Mouse (Mus musculus) embryonic facial prominence, embryonic 13.5 days (tissue): ENCODE results near the gene 4933416C03Rik. TPM values are rescaled to one million over a fixed set of nuclear protein-coding genes. Genes with fewer than 3 reads are reported as not detected.

ENCODE experiments used
- ATAC-seq: fragments of 200-750 bp; cut with Nextera tagmentation; 2 replicates; pipeline ENCODE4 v1.8.0; 2017; ENCODE audit warnings: low read depth; ENCODE audit not compliant: insufficient number of reproducible peaks, insufficient read depth, low FRiP score, low TSS enrichment
- H3K27ac ChIP-seq: fragments of 300-500 bp; sonication (generic); 2 replicates; pipeline ENCODE4 v1.5.1; 2015; ENCODE audit warnings: moderate library complexity, mild to moderate bottlenecking, inconsistent platforms
- H3K27me3 ChIP-seq: fragments of 300-500 bp; sonication (generic); 2 replicates; pipeline ENCODE4 v1.6.1; 2015; ENCODE audit warnings: mild to moderate bottlenecking, inconsistent platforms
- H3K36me3 ChIP-seq: fragments of 300-500 bp; sonication (generic); 2 replicates; pipeline ENCODE4 v1.6.1; 2015; ENCODE audit warnings: mild to moderate bottlenecking, inconsistent platforms
- H3K4me1 ChIP-seq: fragments of 300-500 bp; sonication (generic); 2 replicates; pipeline ENCODE4 v1.6.1; 2015; ENCODE audit warnings: inconsistent platforms
- H3K4me2 ChIP-seq: fragments of 300-500 bp; sonication (generic); 2 replicates; pipeline ENCODE4 v1.6.1; 2015; ENCODE audit warnings: moderate library complexity, mild to moderate bottlenecking, inconsistent platforms
- H3K4me3 ChIP-seq: fragments of 300-500 bp; sonication (generic); 2 replicates; pipeline ENCODE4 v1.5.1; 2015; ENCODE audit warnings: mild to moderate bottlenecking, inconsistent platforms
- H3K9ac ChIP-seq: fragments of 300-500 bp; sonication (generic); 2 replicates; pipeline ENCODE4 v1.6.1; 2015; ENCODE audit warnings: mild to moderate bottlenecking, inconsistent platforms
- H3K9me3 ChIP-seq: fragments of 300-500 bp; sonication (generic); 2 replicates; pipeline ENCODE4 v1.6.1; 2016; ENCODE audit warnings: inconsistent platforms
- WGBS: fragments of 180-500 bp; shearing (Covaris S2); methylation state at CpG from one replicate; pipeline ENCODE4 v1.1.7; 2015; ENCODE audit warnings: mixed read lengths; 5-methylcytosine and 5-hydroxymethylcytosine counted together
- polyA plus RNA-seq: library from polyadenylated mRNA; unstranded; fragments of >200 nt; fragmentation: Nextera tagmentation; extraction: Ambion mirVana; gene quantifications from 2 replicates; pipeline ENCODE4 v1.2.1, GENCODE M21; 2015

The 4933416C03Rik gene
- polyA plus RNA-seq, 1 experiment from 2014 or later = not detected

DNA sequence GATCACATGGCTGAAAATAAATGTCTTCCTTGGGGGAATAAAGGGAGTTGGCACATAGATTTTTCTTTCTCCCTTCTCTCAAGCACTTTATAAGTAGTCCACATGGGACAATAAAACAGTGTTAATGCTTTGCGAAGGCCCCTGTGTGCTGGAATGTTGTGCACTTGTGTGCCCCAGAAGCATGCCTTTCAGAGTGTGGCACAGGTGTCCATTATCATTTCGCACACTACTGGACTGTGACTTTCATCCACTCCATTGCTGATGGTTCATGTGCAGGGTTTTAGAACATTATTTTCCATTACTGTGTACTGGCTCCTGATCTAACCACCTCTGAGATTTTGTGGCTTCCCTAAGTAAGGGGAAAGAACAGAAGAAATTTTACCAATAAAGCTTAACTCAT is 10.1 kb upstream of the 4933416C03Rik start:
- no peaks in the 10 kb centered on the region for H3K9me3 ChIP-seq
- H3K4me3 ChIP-seq = no peak overlapping the region
- no peaks in the 10 kb centered on the region for H3K36me3 ChIP-seq
- ATAC-seq = no peak
- 82% methylated on average over 2 of the region's 2 CpGs for WGBS
- no peaks in the 10 kb centered on the region for H3K27me3 ChIP-seq
- H3K9ac ChIP-seq = no peak overlapping the region
- no peak overlapping the region for H3K27ac ChIP-seq
- no peak overlapping the region for H3K4me2 ChIP-seq
- no peaks in the 10 kb centered on the region for H3K4me1 ChIP-seq

DNA sequence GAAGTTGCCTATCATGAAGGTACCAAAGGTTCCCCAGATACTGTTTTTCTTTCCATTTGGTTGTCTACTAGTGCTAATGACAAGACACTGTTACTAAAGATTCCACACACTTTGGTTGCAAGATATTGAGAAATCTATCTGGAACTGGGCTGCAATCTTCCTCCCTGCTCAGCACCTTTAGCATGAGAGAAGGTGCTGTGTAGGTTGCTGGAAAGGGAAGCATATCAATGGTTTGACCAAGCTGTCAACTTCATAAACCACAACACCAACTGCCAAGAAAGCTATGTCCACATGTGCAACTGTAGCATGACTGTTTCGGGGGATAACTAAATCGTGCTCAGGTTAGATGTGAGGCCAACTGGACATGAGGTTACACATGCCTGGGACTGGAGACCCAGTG is 7.7 kb upstream of the 4933416C03Rik start:
- Histone ChIP-seq H3K4me1 (no peaks in the 10 kb centered on the region), H3K4me3 (no peak overlapping the region), H3K4me2 (no peak overlapping the region), H3K9ac (no peak overlapping the region), H3K9me3 (no peaks in the 10 kb centered on the region), H3K27me3 (no peaks in the 10 kb centered on the region), H3K27ac (no peak overlapping the region), H3K36me3 (no peaks in the 10 kb centered on the region)
- ATAC-seq = no peak
- 88% methylated on average over 2 of the region's 2 CpGs for WGBS

DNA sequence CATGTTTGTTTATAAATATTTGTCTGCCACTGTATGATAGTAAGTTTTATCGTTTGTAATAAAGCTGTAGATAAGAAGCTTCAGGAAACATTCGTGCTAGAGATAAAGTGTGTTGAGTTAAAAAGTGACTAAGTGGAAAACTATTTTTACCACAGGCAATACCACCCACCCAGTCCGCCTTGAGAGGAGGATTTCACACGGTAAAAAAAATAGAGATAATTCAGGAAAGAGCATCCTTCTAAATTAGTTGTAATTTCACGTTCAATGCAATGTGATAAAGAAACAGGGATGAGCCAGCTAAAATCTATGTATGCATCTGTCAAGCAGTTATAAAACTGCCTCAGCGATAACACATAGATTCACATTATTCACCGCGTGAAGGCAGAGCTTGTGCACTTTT is 3.3 kb upstream of the 4933416C03Rik start:
- ATAC-seq = no peak
- Histone ChIP-seq H3K9ac (no peak overlapping the region), H3K4me3 (no peak overlapping the region), H3K27me3 (no peaks in the 10 kb centered on the region), H3K27ac (no peak overlapping the region), H3K9me3 (no peaks in the 10 kb centered on the region; the same call in 1 of the 2 replicates), H3K4me1 (no peaks in the 10 kb centered on the region), H3K4me2 (no peak overlapping the region), H3K36me3 (no peaks in the 10 kb centered on the region)
- WGBS = 85% methylated on average over 8 of the region's 8 CpGs

DNA sequence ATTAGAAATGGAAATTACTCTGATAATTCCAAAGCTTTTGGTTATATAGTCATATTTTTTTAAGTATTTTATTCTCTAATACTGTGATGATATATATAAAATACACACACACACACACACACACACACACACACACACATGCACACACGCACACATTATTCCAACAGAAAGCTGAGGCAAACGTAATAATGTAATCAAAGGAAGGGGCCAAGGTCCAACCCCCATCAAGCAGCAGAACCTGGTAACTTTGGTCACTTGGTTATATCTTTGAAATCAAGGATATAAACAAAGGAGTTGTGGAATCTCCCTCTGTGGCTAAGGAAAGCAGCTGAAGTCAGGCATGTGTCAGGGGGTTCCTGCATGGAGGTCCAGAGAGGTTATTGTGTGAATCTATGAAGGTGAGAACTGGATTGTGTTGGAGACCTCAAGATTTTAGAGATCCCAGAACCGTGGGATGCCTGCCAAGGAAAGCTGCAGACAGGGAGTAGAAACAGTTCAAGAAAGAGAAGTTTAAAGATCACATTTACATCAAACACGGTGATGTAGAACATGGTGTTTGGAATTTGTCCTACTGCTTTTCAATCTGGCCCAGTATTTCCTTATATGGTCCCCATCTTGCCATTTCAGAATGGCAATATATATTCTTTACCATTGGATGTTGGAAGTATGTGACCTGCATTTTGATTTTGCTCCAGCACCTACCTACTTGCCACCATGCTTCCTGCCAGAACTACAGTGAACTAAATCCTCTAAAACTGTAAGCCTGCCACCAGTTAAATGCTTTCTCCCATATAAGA is 2.4 kb upstream of the 4933416C03Rik start:
- Histone ChIP-seq H3K27ac (no peak overlapping the region), H3K36me3 (no peaks in the 10 kb centered on the region), H3K4me2 (no peak overlapping the region), H3K4me3 (no peak overlapping the region), H3K9ac (no peak overlapping the region), H3K27me3 (no peaks in the 10 kb centered on the region), H3K4me1 (no peaks in the 10 kb centered on the region), H3K9me3 (no peaks in the 10 kb centered on the region; the same call in 1 of the 2 replicates)
- no peak for ATAC-seq
- WGBS = 77% methylated on average over 4 of the region's 4 CpGs

DNA sequence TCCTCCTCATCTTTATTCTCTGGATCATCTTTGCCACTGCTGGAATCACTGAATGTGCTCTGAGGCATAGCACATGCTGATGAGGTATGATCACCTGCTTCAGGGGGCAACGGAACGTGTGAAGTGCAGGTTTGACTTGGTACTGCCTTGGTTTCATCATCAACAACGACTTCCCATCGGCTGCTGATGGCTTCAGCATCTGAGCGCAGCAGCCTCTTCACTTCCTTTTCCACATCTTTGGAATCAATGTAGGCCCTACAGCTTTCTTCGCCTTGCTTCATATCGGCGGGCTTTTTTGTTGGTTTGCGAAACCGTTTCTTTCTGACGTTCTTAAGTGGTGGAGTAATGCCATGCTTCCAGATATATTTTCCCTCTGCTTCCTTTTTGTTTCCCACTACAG is 849 bp downstream of the 4933416C03Rik start:
- Histone ChIP-seq H3K9ac (no peak overlapping the region), H3K36me3 (no peaks in the 10 kb centered on the region), H3K27ac (no peak overlapping the region), H3K4me3 (no peak overlapping the region), H3K4me2 (no peak overlapping the region), H3K27me3 (no peaks in the 10 kb centered on the region), H3K9me3 (no peaks in the 10 kb centered on the region; the same call in 1 of the 2 replicates), H3K4me1 (0 out of 2 replicates have a peak, but pooled peaks cover 4% of the 10 kb centered on the region)
- WGBS = 95% methylated on average over 11 of the region's 11 CpGs
- ATAC-seq = no peak

DNA sequence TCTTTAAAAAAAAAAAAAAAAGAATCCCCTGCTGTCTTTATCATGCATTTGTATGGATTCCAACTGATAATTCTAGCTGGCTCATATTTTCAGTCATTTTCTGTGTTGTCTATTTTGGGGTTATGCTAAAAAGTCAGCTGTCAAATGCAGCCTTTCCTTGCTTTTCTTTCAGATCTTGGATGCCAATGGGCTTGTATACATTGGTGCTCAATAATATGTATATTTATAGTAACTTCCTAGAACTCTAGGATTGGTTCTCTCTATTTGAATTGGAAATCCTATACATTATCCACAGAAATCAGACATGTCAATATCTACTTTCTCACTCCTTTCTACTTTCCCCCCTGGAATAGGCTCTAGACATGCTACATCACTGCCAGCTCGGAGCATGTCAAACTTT is 5.0 kb downstream of the 4933416C03Rik start:
- WGBS = 85% methylated on average over 1 of the region's 1 CpGs
- Histone ChIP-seq H3K27ac (no peak overlapping the region), H3K9ac (no peak overlapping the region), H3K4me1 (0 out of 2 replicates have a peak, but pooled peaks cover 8% of the 10 kb centered on the region), H3K4me3 (no peak overlapping the region), H3K9me3 (no peaks in the 10 kb centered on the region), H3K27me3 (no peaks in the 10 kb centered on the region), H3K36me3 (no peaks in the 10 kb centered on the region), H3K4me2 (no peak overlapping the region)
- ATAC-seq = no peak

DNA sequence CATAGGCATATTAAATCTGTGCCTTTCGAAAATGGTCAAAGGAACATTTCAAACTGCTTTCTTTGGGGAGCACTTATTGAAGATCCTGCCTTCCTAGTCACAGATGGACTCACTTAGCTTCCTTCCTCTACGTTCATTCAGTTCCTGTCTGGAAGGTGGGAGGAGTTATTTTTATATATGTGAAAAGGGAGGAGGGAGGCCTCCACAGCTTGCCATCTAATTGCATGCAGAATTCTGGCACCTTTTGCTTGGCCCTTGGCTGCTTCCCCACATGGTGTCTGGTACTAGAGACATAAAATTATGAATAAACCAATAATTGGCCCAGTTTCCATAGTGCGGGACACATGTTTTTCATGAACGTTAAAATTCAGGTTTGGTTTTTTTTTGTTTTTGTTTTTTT is 5.5 kb downstream of the 4933416C03Rik start:
- Histone ChIP-seq H3K4me3 (no peak overlapping the region), H3K4me2 (no peak overlapping the region), H3K9me3 (no peaks in the 10 kb centered on the region), H3K27me3 (no peaks in the 10 kb centered on the region), H3K9ac (no peak overlapping the region), H3K27ac (no peak overlapping the region), H3K36me3 (no peaks in the 10 kb centered on the region), H3K4me1 (0 out of 2 replicates have a peak, but pooled peaks cover 8% of the 10 kb centered on the region)
- whole genome bisulfite sequencing = 42% methylated on average over 4 of the region's 4 CpGs
- no peak for ATAC-seq

DNA sequence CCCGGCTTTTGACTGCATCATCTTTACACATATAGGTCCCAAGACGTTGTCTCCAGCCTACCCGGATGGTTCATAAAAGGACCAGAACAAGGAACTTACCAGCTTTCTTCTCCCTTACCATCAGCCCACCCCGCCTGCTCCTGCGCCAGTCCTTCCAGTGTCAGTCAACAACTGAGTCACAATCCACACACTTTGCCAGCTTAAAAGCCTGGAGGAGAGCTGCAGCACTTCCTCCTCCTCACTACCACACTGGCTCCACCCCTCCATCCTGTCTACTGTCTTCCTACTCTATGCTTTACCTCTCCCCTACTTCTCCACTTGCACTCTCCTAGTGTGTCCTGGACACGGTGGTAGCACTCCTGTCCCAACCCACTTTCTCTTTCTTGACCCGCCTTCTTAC is 15.2 kb downstream of the 4933416C03Rik start:
- WGBS = 89% methylated on average over 7 of the region's 7 CpGs
- ATAC-seq = no peak

DNA sequence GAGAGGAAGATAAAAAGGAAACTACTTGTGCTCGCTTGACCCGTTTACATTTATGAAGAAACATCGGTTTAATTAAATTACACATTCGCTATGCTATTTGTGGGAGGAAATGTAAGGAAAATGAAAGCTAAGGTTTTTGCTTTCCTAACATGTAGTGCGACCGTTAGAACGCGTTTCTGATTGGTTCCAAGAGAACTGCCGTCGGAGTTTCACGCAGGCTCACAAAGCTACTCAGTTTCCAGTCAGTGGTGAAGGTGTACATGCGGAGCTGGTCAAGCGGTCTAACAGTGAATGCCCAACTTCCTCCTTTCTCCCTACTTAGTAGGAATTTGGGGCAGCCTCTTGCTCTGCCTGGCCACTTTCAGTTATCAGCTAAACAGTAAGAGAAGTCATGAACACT is 17.3 kb downstream of the 4933416C03Rik start:
- WGBS = 61% methylated on average over 13 of the region's 13 CpGs
- peak overlapping the region; percentile 11 for H3K4me3 ChIP-seq
- no peaks in the 10 kb centered on the region for H3K27me3 ChIP-seq
- H3K27ac ChIP-seq = no peak overlapping the region
- H3K9ac ChIP-seq = no peak overlapping the region
- H3K9me3 ChIP-seq = no peaks in the 10 kb centered on the region
- peak overlapping the region; percentile 40 for H3K4me2 ChIP-seq
- no peaks in the 10 kb centered on the region for H3K36me3 ChIP-seq
- H3K4me1 ChIP-seq = peaks cover 3% of the 10 kb centered on the region; the same call in 1 of the 2 replicates
- ATAC-seq = no peak

More for the DNA sequence above, 15.2 kb downstream of the 4933416C03Rik start:
- no peaks in the 10 kb centered on the region for H3K9me3 ChIP-seq
- H3K4me3 ChIP-seq = no peak overlapping the region
- H3K36me3 ChIP-seq = no peaks in the 10 kb centered on the region
- no peak overlapping the region for H3K27ac ChIP-seq
- no peak overlapping the region for H3K9ac ChIP-seq
- H3K27me3 ChIP-seq = no peaks in the 10 kb centered on the region
- peaks cover 3% of the 10 kb centered on the region; the same call in 1 of the 2 replicates for H3K4me1 ChIP-seq
- no peak overlapping the region for H3K4me2 ChIP-seq

DNA sequence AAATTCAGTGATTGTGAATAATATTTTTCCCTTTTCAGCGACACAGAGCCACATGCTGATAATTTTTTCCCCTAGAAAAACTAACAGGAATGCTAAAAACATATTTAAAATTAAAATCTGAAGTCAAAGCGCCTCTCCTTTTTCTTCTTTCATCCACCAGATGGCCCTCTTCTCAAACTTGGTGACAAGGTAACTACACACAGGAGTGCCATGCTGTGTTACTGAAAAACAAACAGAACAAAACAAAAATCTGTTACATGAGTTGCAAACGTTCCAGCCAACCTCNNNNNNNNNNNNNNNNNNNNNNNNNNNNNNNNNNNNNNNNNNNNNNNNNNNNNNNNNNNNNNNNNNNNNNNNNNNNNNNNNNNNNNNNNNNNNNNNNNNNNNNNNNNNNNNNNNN is 29.8 kb downstream of the 4933416C03Rik start:
- H3K9ac ChIP-seq = no peak overlapping the region
- no peaks in the 10 kb centered on the region for H3K36me3 ChIP-seq
- no peak overlapping the region for H3K4me3 ChIP-seq
- no peaks in the 10 kb centered on the region for H3K9me3 ChIP-seq
- H3K27me3 ChIP-seq = peaks cover 5% of the 10 kb centered on the region; the same call in 1 of the 2 replicates
- no peak overlapping the region for H3K27ac ChIP-seq
- peak overlapping the region; percentile 27; the same call in 1 of the 2 replicates for H3K4me2 ChIP-seq
- WGBS = 18% methylated on average over 3 of the region's 3 CpGs
- no peak for ATAC-seq
- H3K4me1 ChIP-seq = 0 out of 2 replicates have a peak, but pooled peaks cover 5% of the 10 kb centered on the region

DNA sequence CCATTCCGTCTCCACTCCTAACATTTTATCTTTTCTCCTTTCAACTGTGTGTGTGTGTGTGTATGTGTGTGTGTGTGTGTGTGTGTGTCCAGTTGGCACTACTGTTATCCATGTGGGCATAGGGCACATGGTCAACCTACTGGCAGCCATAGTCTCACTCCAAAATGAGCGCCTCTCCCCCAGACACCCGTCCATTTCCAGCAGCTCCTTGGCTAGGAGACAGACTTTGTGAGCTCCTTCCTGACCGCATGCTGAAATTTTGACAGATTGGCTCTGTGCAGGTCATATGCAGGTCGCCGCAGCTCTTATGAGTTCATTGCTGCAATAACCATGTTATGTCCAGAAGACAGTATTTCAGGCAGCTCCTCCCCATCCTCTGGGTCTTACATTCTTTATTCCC is 32.9 kb downstream of the 4933416C03Rik start:
- H3K27me3 ChIP-seq = peaks cover 8% of the 10 kb centered on the region; the same call in 1 of the 2 replicates
- WGBS = 91% methylated on average over 6 of the region's 6 CpGs
- no peak for ATAC-seq

DNA sequence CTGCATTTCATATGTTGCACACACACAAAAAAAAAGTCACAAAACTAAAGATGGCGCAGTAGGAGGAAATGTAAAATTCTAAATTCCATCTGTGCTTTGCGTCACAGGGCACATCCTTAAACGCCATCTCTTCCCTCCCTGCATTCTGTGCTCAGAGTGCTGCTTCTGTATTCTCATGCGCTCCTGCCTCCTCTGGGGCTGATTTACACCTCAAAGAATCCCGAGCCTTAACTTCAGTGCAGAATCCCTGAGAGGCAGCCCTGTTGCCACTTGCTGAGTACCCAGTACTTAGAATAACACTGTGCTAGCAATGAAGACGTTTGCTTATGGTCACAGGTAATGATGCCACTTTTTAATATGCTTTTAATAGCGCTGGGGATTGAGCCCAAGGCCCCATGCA is 34.3 kb downstream of the 4933416C03Rik start:
- Histone ChIP-seq H3K27ac (no peak overlapping the region), H3K27me3 (peaks cover 8% of the 10 kb centered on the region; the same call in 1 of the 2 replicates), H3K4me3 (no peak overlapping the region), H3K36me3 (no peaks in the 10 kb centered on the region), H3K9me3 (no peaks in the 10 kb centered on the region), H3K9ac (no peak overlapping the region), H3K4me2 (no peak overlapping the region), H3K4me1 (0 out of 2 replicates have a peak, but pooled peaks cover 4% of the 10 kb centered on the region)
- 41% methylated on average over 7 of the region's 7 CpGs for WGBS
- no peak for ATAC-seq

More for the DNA sequence above, 32.9 kb downstream of the 4933416C03Rik start:
- no peaks in the 10 kb centered on the region for H3K36me3 ChIP-seq
- no peak overlapping the region for H3K4me2 ChIP-seq
- H3K9me3 ChIP-seq = no peaks in the 10 kb centered on the region
- 0 out of 2 replicates have a peak, but pooled peaks cover 5% of the 10 kb centered on the region for H3K4me1 ChIP-seq
- H3K4me3 ChIP-seq = no peak overlapping the region
- no peak overlapping the region for H3K27ac ChIP-seq
- no peak overlapping the region for H3K9ac ChIP-seq
